Mouse (Mus musculus) erythroblast, embryonic 14.5 days (primary cell): Measurements from ENCODE around the gene Sycn.

Source experiments
- GATA1 ChIP-seq: IDR thresholded peaks from 2 replicates; pipeline ENCODE4 v1.6.1; 2012; ENCODE audit warnings: low read length, inconsistent platforms, mixed read lengths
- TAL1 ChIP-seq: IDR thresholded peaks from 3 replicates; pipeline ENCODE4 v1.6.1; 2012; ENCODE audit warnings: low read length, inconsistent platforms, mixed read lengths

- TF ChIP-seq GATA1 (no peak), TAL1 (no peak)
These were observed 35.7 kb downstream of the Sycn start for GRCm38 (mm10) chr7:28576271-28576914.
